Mouse (Mus musculus) olfactory bulb, adult 2 months (tissue): ENCODE measurements around the gene Chga.

Experiments used
- CTCF ChIP-seq: fragments of 200-500 bp; IDR thresholded peaks from 2 replicates; pipeline ENCODE4 v1.5.1; 2012; ENCODE audit warnings: low read depth, mild to moderate bottlenecking, low read length, moderate library complexity; ENCODE audit not compliant: insufficient read depth
- POLR2A ChIP-seq: fragments of 200-500 bp; IDR thresholded peaks from 2 replicates; pipeline ENCODE4 v1.6.1; 2012; ENCODE audit warnings: mild to moderate bottlenecking, low read depth, low read length, moderate library complexity; ENCODE audit not compliant: insufficient read depth

DNA sequence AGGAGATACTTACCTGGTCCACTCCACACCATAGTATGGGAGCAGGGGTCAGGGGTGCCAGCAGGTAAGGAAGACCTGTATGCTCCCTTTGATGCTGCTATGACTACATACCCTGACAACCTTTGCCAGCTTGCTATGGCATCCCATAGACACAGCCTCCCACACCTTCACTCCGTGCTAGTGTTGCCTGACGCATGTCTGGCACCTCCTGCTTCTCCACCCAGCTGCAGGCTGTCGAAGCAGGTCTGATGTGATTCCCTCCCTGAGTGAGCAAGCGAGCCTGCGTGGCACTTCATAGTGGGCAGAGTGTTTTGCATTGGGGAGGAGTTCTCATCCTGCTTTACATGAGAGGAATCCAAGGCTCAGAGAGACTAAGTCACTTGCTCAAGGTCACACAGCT lies 2.6 kb downstream of the Chga start:
- TF ChIP-seq POLR2A (no peak), CTCF (no peak)
